Comparison of ENCODE assay signal across 15 mouse cellular contexts in genomic region chr6:134656527-134656926, GRCm38 (mm10). TPM values are rescaled to one million over a fixed set of nuclear protein-coding genes. Genes with fewer than 3 reads are reported as not detected.
DNase-seq lines count a peak whose midpoint lies in the region; ATAC-seq and TF ChIP-seq lines count a peak whose summit lies in the region.
"Had no signal": no experiment of that assay in that cellular context is flagged by ENCODE, and none has a peak within 500 bp of the region (broad histone marks: within the 10 kb centered on the region; RNA-seq: fewer than 3 reads in every experiment).

No protein-coding gene starts in this region.

- TF ChIP-seq POLR2A in heart, adult 2 months (IDR thresholded peaks at IDR 0.05; ENCODE audit: insufficient read depth, low read depth, low read length), result no peak

- no peaks in the 10 kb centered on the region for H3K79me2 ChIP-seq in heart, adult 2 months (replicated peaks; ENCODE audit: control insufficient read depth, insufficient read depth, low read length)

- DNase-seq in heart, adult 2 months, result no peak
- DNase-seq in kidney, postnatal 0 days (ENCODE audit: low spot score), result no peak
- DNase-seq in kidney, adult 18-20 months, result no peak
- DNase-seq: adrenal gland, adult 2 months; cerebellum, adult 18-20 months; gastrocnemius, adult 2 months; kidney, adult 2 months had no signal

- no peak overlapping the region for H3K4me2 ChIP-seq in heart, embryonic 11.5 days
- no peak overlapping the region for H3K4me2 ChIP-seq in kidney, postnatal 0 days (ENCODE audit: low read length)
- no peak overlapping the region for H3K4me2 ChIP-seq in embryonic facial prominence, embryonic 15.5 days (replicated peaks)

- TF ChIP-seq CTCF in heart, adult 2 months (IDR thresholded peaks at IDR 0.05), result no peak
- no peak for TF ChIP-seq CTCF in kidney, postnatal 0 days (IDR thresholded peaks at IDR 0.05; ENCODE audit: low read depth)

- WGBS in heart, embryonic 11.5 days (ENCODE audit: insufficient replicate concordance), result 61% methylated on average over 4 of the region's 4 CpGs
- WGBS in heart, adult 2 months, result 40% methylated on average over 4 of the region's 4 CpGs
- WGBS in kidney, postnatal 0 days, result 59% methylated on average over 4 of the region's 4 CpGs
- WGBS in embryonic facial prominence, embryonic 15.5 days, result 20% methylated on average over 4 of the region's 4 CpGs

- no peak overlapping the region for H3K4me3 ChIP-seq in heart, embryonic 11.5 days (ENCODE audit: low read depth, low read length)
- H3K4me3 ChIP-seq in heart, adult 2 months, result no peak overlapping the region
- H3K4me3 ChIP-seq in kidney, postnatal 0 days (replicated peaks; ENCODE audit: low read depth, low read length), result no peak overlapping the region
- H3K4me3 ChIP-seq in brown adipose tissue, adult 24 weeks (ENCODE audit: insufficient read depth, low read depth, low read length), result no peak overlapping the region
- no peak overlapping the region for H3K4me3 ChIP-seq in embryonic facial prominence, embryonic 15.5 days (replicated peaks)
- H3K4me3 ChIP-seq: gastrocnemius, adult 2 months; left cerebral cortex, adult 2 months had no signal

- ATAC-seq in heart, embryonic 11.5 days (replicated peaks; ENCODE audit: insufficient number of reproducible peaks, low FRiP score, low TSS enrichment), result no peak
- ATAC-seq in kidney, postnatal 0 days (replicated peaks; ENCODE audit: low FRiP score, low read depth), result no peak
- no peak for ATAC-seq in embryonic facial prominence, embryonic 15.5 days (ENCODE audit: insufficient number of reproducible peaks, low FRiP score, low TSS enrichment, low read depth)
- no peak for ATAC-seq in granulocyte monocyte progenitor cell, adult 5-6 weeks (replicated peaks; ENCODE audit: poor library complexity, severe bottlenecking)
- ATAC-seq: forebrain, embryonic 16.5 days; hindbrain, postnatal 0 days; lung, postnatal 0 days had no signal

- H3K4me1 ChIP-seq in heart, embryonic 11.5 days (ENCODE audit: control insufficient read depth, insufficient read depth, low read length), result peaks cover 8% of the 10 kb centered on the region; the same call in 1 of the 2 replicates
- no peaks in the 10 kb centered on the region for H3K4me1 ChIP-seq in heart, adult 2 months (ENCODE audit: control insufficient read depth, insufficient read depth, low read length)
- H3K4me1 ChIP-seq in kidney, postnatal 0 days (replicated peaks; ENCODE audit: insufficient read depth, low read length), result 0 out of 2 replicates have a peak, but pooled peaks cover 3% of the 10 kb centered on the region
- no peaks in the 10 kb centered on the region for H3K4me1 ChIP-seq in brown adipose tissue, adult 24 weeks (ENCODE audit: control insufficient read depth, insufficient read depth, insufficient read length, low read length)
- H3K4me1 ChIP-seq in embryonic facial prominence, embryonic 15.5 days, result peaks cover 12% of the 10 kb centered on the region; the same call in 1 of the 2 replicates

- TF ChIP-seq EP300 in heart, adult 2 months (IDR thresholded peaks at IDR 0.05; ENCODE audit: insufficient read depth, low read depth, low read length), result no peak

- intact Hi-C loops in heart, adult 2 months (cut with DNase I), result loop anchor here (5.0 kb wide), 1 partner anchor 356 kb away; the partner anchor contains the start of gene Ddx47

- no peak overlapping the region for H3K9ac ChIP-seq in heart, embryonic 11.5 days (ENCODE audit: low read depth, low read length)
- no peak overlapping the region for H3K9ac ChIP-seq in heart, adult 2 months (ENCODE audit: low read depth, low read length)
- H3K9ac ChIP-seq in kidney, postnatal 0 days (ENCODE audit: low read depth, low read length), result no peak overlapping the region
- H3K9ac ChIP-seq in embryonic facial prominence, embryonic 15.5 days, result no peak overlapping the region

- H3K27me3 ChIP-seq in heart, embryonic 11.5 days (ENCODE audit: control insufficient read depth, insufficient read depth, low read length), result no peaks in the 10 kb centered on the region
- H3K27me3 ChIP-seq in heart, adult 2 months (ENCODE audit: control insufficient read depth, insufficient read depth, low read length), result no peaks in the 10 kb centered on the region
- H3K27me3 ChIP-seq in kidney, postnatal 0 days (ENCODE audit: insufficient read depth, low read length), result no peaks in the 10 kb centered on the region
- no peaks in the 10 kb centered on the region for H3K27me3 ChIP-seq in embryonic facial prominence, embryonic 15.5 days

- H3K27ac ChIP-seq in heart, embryonic 11.5 days (ENCODE audit: low read depth, low read length), result peak overlapping the region; percentile 51
- H3K27ac ChIP-seq in heart, adult 2 months, result no peak overlapping the region
- peak overlapping the region; percentile 70 for H3K27ac ChIP-seq in kidney, postnatal 0 days
- 0 out of 2 replicates have a peak overlapping the region, but pooled peaks have one; percentile 2 for H3K27ac ChIP-seq in brown adipose tissue, adult 24 weeks (replicated peaks; ENCODE audit: low read depth, low read length)
- peak overlapping the region; percentile 48; the same call in 1 of the 2 replicates for H3K27ac ChIP-seq in embryonic facial prominence, embryonic 15.5 days (replicated peaks)
- H3K27ac ChIP-seq: hindbrain, postnatal 0 days; left cerebral cortex, adult 2 months had no signal

- no peaks in the 10 kb centered on the region for H3K36me3 ChIP-seq in heart, embryonic 11.5 days (ENCODE audit: control insufficient read depth, insufficient read depth, low read length)
- H3K36me3 ChIP-seq in heart, adult 2 months (ENCODE audit: control insufficient read depth, insufficient read depth, low read length), result no peaks in the 10 kb centered on the region
- H3K36me3 ChIP-seq in kidney, postnatal 0 days (ENCODE audit: insufficient read depth, low read length), result no peaks in the 10 kb centered on the region
- no peaks in the 10 kb centered on the region for H3K36me3 ChIP-seq in embryonic facial prominence, embryonic 15.5 days

- H3K9me3 ChIP-seq in heart, embryonic 11.5 days (replicated peaks; ENCODE audit: control insufficient read depth, low read length), result no peaks in the 10 kb centered on the region
- no peaks in the 10 kb centered on the region for H3K9me3 ChIP-seq in kidney, postnatal 0 days (replicated peaks; ENCODE audit: low read length)
- no peaks in the 10 kb centered on the region for H3K9me3 ChIP-seq in embryonic facial prominence, embryonic 15.5 days (replicated peaks)

RNA-seq across cellular contexts. Expression of gene Borcs5, which starts 17.2 kb away (rescaled TPM):
- 15.1 and 16.0 TPM in 2 replicates for polyA plus RNA-seq in heart, embryonic 11.5 days (2014; fragmentation: Nextera tagmentation; extraction: Ambion mirVana)
- total RNA-seq in heart, adult 2 months (2021), result 10 to 100 TPM in 1 of 2 experiments, 1 to 10 TPM in 1; 9.9 to 11.5 TPM
- polyA plus RNA-seq in heart, adult 2 months (2012; rRNA removed), result 10.5 and 13.0 TPM in 2 replicates
- polyA plus RNA-seq in kidney, postnatal 0 days (2015; fragmentation: Nextera tagmentation; extraction: Ambion mirVana), result 20.0 and 20.1 TPM in 2 replicates
- polyA plus RNA-seq in brown adipose tissue, adult 24 weeks (2012; ENCODE audit: insufficient read depth, insufficient read length, missing spikeins), result 7.3 and 15.2 TPM in 2 replicates
- 21.0 and 21.8 TPM in 2 replicates for polyA plus RNA-seq in embryonic facial prominence, embryonic 15.5 days (2015; fragmentation: Nextera tagmentation; extraction: Ambion mirVana)
- 13.5 and 19.0 TPM in 2 replicates for total RNA-seq in granulocyte monocyte progenitor cell, adult 5-6 weeks (2014; fragmentation: Nextera tagmentation)
- 5.8 and 6.4 TPM in 2 replicates for total RNA-seq in granulocyte monocyte progenitor cell, adult 5-6 weeks (2017)

RNA-seq across cellular contexts. Expression of gene Mansc1, which starts 24.2 kb away (rescaled TPM):
- 7.2 and 7.3 TPM in 2 replicates for polyA plus RNA-seq in heart, embryonic 11.5 days (2014; fragmentation: Nextera tagmentation; extraction: Ambion mirVana)
- total RNA-seq in heart, adult 2 months (2021), result 1 to 10 TPM; 4.3 to 5.5 TPM
- polyA plus RNA-seq in heart, adult 2 months (2012; rRNA removed), result 4.5 and 5.6 TPM in 2 replicates
- polyA plus RNA-seq in kidney, postnatal 0 days (2015; fragmentation: Nextera tagmentation; extraction: Ambion mirVana), result 13.3 and 13.5 TPM in 2 replicates
- polyA plus RNA-seq in brown adipose tissue, adult 24 weeks (2012; ENCODE audit: insufficient read depth, insufficient read length, missing spikeins), result 0.87 and 1.3 TPM in 2 replicates
- 2.7 and 3.5 TPM in 2 replicates for polyA plus RNA-seq in embryonic facial prominence, embryonic 15.5 days (2015; fragmentation: Nextera tagmentation; extraction: Ambion mirVana)
- total RNA-seq in granulocyte monocyte progenitor cell, adult 5-6 weeks (2014; fragmentation: Nextera tagmentation), result 5.3 and 6.3 TPM in 2 replicates
- total RNA-seq in granulocyte monocyte progenitor cell, adult 5-6 weeks (2017), result 3.5 and 5.0 TPM in 2 replicates
